25 mouse cellular contexts compared by ENCODE assay signal in the genomic region with DNA sequence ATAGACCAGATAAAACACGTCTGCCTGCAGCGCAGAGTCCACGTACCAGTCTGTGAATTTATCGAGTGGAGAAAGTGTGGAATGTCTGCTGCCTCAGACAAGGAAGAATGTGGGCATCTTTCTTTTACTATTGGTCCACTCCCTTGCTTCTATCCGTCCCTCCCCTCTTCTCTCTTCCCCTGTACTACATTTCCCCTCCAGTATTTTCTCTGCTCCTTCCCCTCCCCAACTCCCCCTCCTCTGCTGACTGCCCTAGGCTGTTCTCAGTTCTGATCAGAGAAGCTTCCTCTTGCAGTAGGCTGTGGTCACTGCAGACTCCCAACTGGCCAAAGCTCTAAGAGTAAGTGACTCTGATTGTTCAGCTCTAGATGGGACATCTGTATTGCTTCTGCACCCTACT.
DNase-seq lines count a peak whose midpoint lies in the region; ATAC-seq and TF ChIP-seq lines count a peak whose summit lies in the region.
"Had no signal": no experiment of that assay in that cellular context is flagged by ENCODE, and none has a peak within 500 bp of the region (broad histone marks: within the 10 kb centered on the region; RNA-seq: fewer than 3 reads in every experiment).

No protein-coding gene starts in this region.

- no peak for DNase-seq in kidney, postnatal 36 days
- DNase-seq in adrenal gland, postnatal 10 days: no peak
- no peak for DNase-seq in natural killer cell, adult 2 months (ENCODE audit: low spot score in 2 of 2)
- DNase-seq: adrenal gland, adult 2 months; adrenal gland, postnatal 25 days; B cell, adult 2 months; cerebellum, adult 18-20 months; cerebellum, adult 9-10 months; cerebellum, postnatal 14 days; forebrain, postnatal 0 days; gastrocnemius, adult 2 months; gastrocnemius, postnatal 14 days; heart, adult 2 months had no signal

- WGBS in kidney, embryonic 14.5 days: 54% methylated on average over 5 of the region's 5 CpGs

- no peak overlapping the region for H3K4me2 ChIP-seq in kidney, embryonic 14.5 days (replicated peaks; ENCODE audit: low read depth, low read length)
- H3K4me2 ChIP-seq: embryonic facial prominence, embryonic 12.5 days; embryonic facial prominence, embryonic 15.5 days; hindbrain, embryonic 12.5 days; hindbrain, embryonic 15.5 days; intestine, embryonic 15.5 days had no signal

- no peaks in the 10 kb centered on the region for H3K36me3 ChIP-seq in kidney, embryonic 14.5 days (ENCODE audit: control insufficient read depth, insufficient read depth, low read length)
- H3K36me3 ChIP-seq: embryonic facial prominence, embryonic 12.5 days; embryonic facial prominence, embryonic 15.5 days; G1E; heart, embryonic 10.5 days; hindbrain, embryonic 12.5 days; hindbrain, embryonic 15.5 days; intestine, embryonic 15.5 days had no signal

- ATAC-seq in kidney, embryonic 14.5 days (ENCODE audit: low FRiP score, low TSS enrichment): peak; percentile 60; the same call in 1 of the 2 replicates
- ATAC-seq in granulocyte monocyte progenitor cell, adult 5-6 weeks (replicated peaks; ENCODE audit: poor library complexity, severe bottlenecking): peak; percentile 35; the same call in 1 of the 2 replicates
- ATAC-seq: forebrain, embryonic 14.5 days; forebrain, postnatal 0 days; intestine, embryonic 15.5 days had no signal

- H3K27ac ChIP-seq in kidney, embryonic 14.5 days (ENCODE audit: low read depth, low read length): no peak overlapping the region
- peak overlapping the region; percentile 50 for H3K27ac ChIP-seq in bone marrow macrophage, adult 2 months (ENCODE audit: insufficient read depth, low read depth, low read length)
- H3K27ac ChIP-seq: embryonic facial prominence, embryonic 12.5 days; embryonic facial prominence, embryonic 15.5 days; gastrocnemius, adult 2 months; heart, adult 2 months; heart, embryonic 10.5 days; hindbrain, embryonic 12.5 days; hindbrain, embryonic 15.5 days; intestine, embryonic 15.5 days had no signal

- no peaks in the 10 kb centered on the region for H3K9me3 ChIP-seq in kidney, embryonic 14.5 days (ENCODE audit: control insufficient read depth, low read length)
- H3K9me3 ChIP-seq: embryonic facial prominence, embryonic 12.5 days; embryonic facial prominence, embryonic 15.5 days; hindbrain, embryonic 12.5 days; hindbrain, embryonic 15.5 days; intestine, embryonic 15.5 days had no signal

- no peak overlapping the region for H3K4me3 ChIP-seq in kidney, embryonic 14.5 days (ENCODE audit: low read length)
- no peak overlapping the region for H3K4me3 ChIP-seq in bone marrow macrophage, adult 2 months (ENCODE audit: insufficient read depth, low read length)
- H3K4me3 ChIP-seq: embryonic facial prominence, embryonic 12.5 days; embryonic facial prominence, embryonic 15.5 days; gastrocnemius, adult 2 months; heart, adult 2 months; heart, embryonic 10.5 days; hindbrain, embryonic 12.5 days; hindbrain, embryonic 15.5 days; intestine, embryonic 15.5 days had no signal

- no peak for TF ChIP-seq POLR2A in bone marrow macrophage, adult 2 months (IDR thresholded peaks at IDR 0.05; ENCODE audit: borderline replicate concordance, low read depth, low read length)

- no peaks in the 10 kb centered on the region for H3K4me1 ChIP-seq in kidney, embryonic 14.5 days (ENCODE audit: control insufficient read depth, insufficient read depth, low read length)
- H3K4me1 ChIP-seq in bone marrow macrophage, adult 2 months (ENCODE audit: control insufficient read depth, insufficient read depth, low read length): peaks cover 26% of the 10 kb centered on the region
- H3K4me1 ChIP-seq: embryonic facial prominence, embryonic 12.5 days; embryonic facial prominence, embryonic 15.5 days; heart, embryonic 10.5 days; hindbrain, embryonic 12.5 days; hindbrain, embryonic 15.5 days; intestine, embryonic 15.5 days had no signal

- no peak for TF ChIP-seq CTCF in bone marrow macrophage, adult 2 months (IDR thresholded peaks at IDR 0.05; ENCODE audit: low read depth, low read length)

- no peak overlapping the region for H3K9ac ChIP-seq in kidney, embryonic 14.5 days (ENCODE audit: low read depth, low read length)
- H3K9ac ChIP-seq: embryonic facial prominence, embryonic 12.5 days; embryonic facial prominence, embryonic 15.5 days; forebrain, postnatal 0 days; hindbrain, embryonic 12.5 days; hindbrain, embryonic 15.5 days; intestine, embryonic 15.5 days had no signal

- H3K27me3 ChIP-seq in kidney, embryonic 14.5 days (ENCODE audit: control insufficient read depth, insufficient read depth, low read length): no peaks in the 10 kb centered on the region
- H3K27me3 ChIP-seq: CH12.LX; embryonic facial prominence, embryonic 12.5 days; embryonic facial prominence, embryonic 15.5 days; hindbrain, embryonic 12.5 days; hindbrain, embryonic 15.5 days; intestine, embryonic 15.5 days had no signal
